In the genomic region with DNA sequence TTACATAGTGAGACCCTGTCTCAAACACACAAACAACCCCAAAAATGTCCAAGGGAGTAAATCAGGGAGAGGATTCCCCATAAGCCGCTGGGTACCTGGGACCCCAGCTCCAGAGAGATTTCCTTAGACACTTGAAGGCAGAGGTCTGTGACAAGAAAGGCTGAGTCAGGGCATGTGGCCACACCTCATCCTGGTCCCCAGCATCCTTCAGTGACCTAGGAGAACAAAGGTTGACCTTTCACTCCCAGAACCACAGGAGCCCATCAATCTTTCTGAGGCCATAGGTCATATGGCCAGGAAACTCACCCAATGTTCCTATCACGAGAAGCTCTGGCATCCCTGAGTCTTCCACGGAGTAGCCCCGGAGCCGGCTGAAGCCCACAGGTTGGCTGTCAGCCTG, we compare ENCODE assay signal across 15 mouse cellular contexts.
DNase-seq lines count a peak whose midpoint lies in the region; TF ChIP-seq lines count a peak whose summit lies in the region.
"Had no signal": no experiment of that assay in that cellular context is flagged by ENCODE, and none has a peak within 500 bp of the region (broad histone marks: within the 10 kb centered on the region; RNA-seq: fewer than 3 reads in every experiment).

No protein-coding gene starts in this region.

- peaks cover 6% of the 10 kb centered on the region for H3K9me3 ChIP-seq in E14TG2a.4 (ENCODE audit: low read length)
- H3K9me3 ChIP-seq in limb, embryonic 10.5 days (replicated peaks): no peaks in the 10 kb centered on the region
- H3K9me3 ChIP-seq: forebrain, embryonic 10.5 days; forebrain, embryonic 13.5 days; hindbrain, embryonic 12.5 days; hindbrain, embryonic 15.5 days had no signal

- peak overlapping the region; percentile 0; the same call in 1 of the 2 replicates for H3K27ac ChIP-seq in limb, embryonic 10.5 days
- no peak overlapping the region for H3K27ac ChIP-seq in kidney, adult 2 months (ENCODE audit: insufficient read depth, low read depth, low read length)
- H3K27ac ChIP-seq: forebrain, embryonic 13.5 days; hindbrain, embryonic 12.5 days; hindbrain, embryonic 15.5 days had no signal

- DNase-seq in ES-CJ7 (ENCODE audit: low read depth, low spot score): peak; percentile 70
- peak; percentile 72 for DNase-seq in ZHBTc4 (ENCODE audit: low read depth, low spot score)
- DNase-seq in limb, embryonic 10.5 days (ENCODE audit: low spot score): no peak
- no peak for DNase-seq in adrenal gland, postnatal 36 days
- DNase-seq in adrenal gland, postnatal 14 days: no peak
- DNase-seq in kidney, adult 2 months: no peak
- DNase-seq: cerebellum, adult 11 months; cerebellum, adult 9-11 months; gastrocnemius, postnatal 14 days; heart, adult 11 months had no signal

- peak overlapping the region; percentile 8 for H3K4me3 ChIP-seq in E14TG2a.4 (replicated peaks; ENCODE audit: low read length)
- H3K4me3 ChIP-seq in limb, embryonic 10.5 days: no peak overlapping the region
- H3K4me3 ChIP-seq in kidney, adult 2 months (ENCODE audit: insufficient read depth, low read depth, low read length): no peak overlapping the region
- H3K4me3 ChIP-seq: forebrain, embryonic 10.5 days; forebrain, embryonic 13.5 days; hindbrain, embryonic 12.5 days; hindbrain, embryonic 15.5 days had no signal

- TF ChIP-seq POLR2A in kidney, adult 2 months (IDR thresholded peaks at IDR 0.05; ENCODE audit: low read depth, low read length): no peak

- peaks cover 57% of the 10 kb centered on the region for H3K4me1 ChIP-seq in E14TG2a.4 (replicated peaks; ENCODE audit: low read depth, low read length)
- H3K4me1 ChIP-seq in limb, embryonic 10.5 days: peaks cover 81% of the 10 kb centered on the region
- no peaks in the 10 kb centered on the region for H3K4me1 ChIP-seq in kidney, adult 2 months (ENCODE audit: control insufficient read depth, insufficient read depth, low read length)

- WGBS in limb, embryonic 10.5 days: 24% methylated on average over 5 of the region's 5 CpGs
- WGBS in kidney, adult 2 months: 70% methylated on average over 5 of the region's 5 CpGs

- H3K36me3 ChIP-seq in E14TG2a.4 (ENCODE audit: insufficient read depth, low read length): no peaks in the 10 kb centered on the region
- H3K36me3 ChIP-seq in limb, embryonic 10.5 days: no peaks in the 10 kb centered on the region
- no peaks in the 10 kb centered on the region for H3K36me3 ChIP-seq in kidney, adult 2 months (ENCODE audit: control insufficient read depth, insufficient read depth, low read length)
- H3K36me3 ChIP-seq: forebrain, embryonic 10.5 days; hindbrain, embryonic 12.5 days; hindbrain, embryonic 15.5 days had no signal

- TF ChIP-seq CTCF in E14TG2a.4 (conservative IDR thresholded peaks at IDR 0.05; ENCODE audit: low read length): no peak
- no peak for TF ChIP-seq CTCF in kidney, adult 2 months (conservative IDR thresholded peaks at IDR 0.05; ENCODE audit: insufficient read depth, insufficient read length, low read depth, low read length)

- H3K27me3 ChIP-seq in E14TG2a.4 (ENCODE audit: insufficient read depth, low read length): peaks cover 26% of the 10 kb centered on the region
- H3K27me3 ChIP-seq in limb, embryonic 10.5 days (ENCODE audit: low read depth, poor library complexity, severe bottlenecking): peaks cover 39% of the 10 kb centered on the region
- H3K27me3 ChIP-seq in kidney, adult 2 months (replicated peaks; ENCODE audit: control insufficient read depth, insufficient read depth, low read length): no peaks in the 10 kb centered on the region

Comparison
In these comparisons a context has a peak if more than half of its experiments do, and no peak if none do; other contexts are left out.
1. DNase-seq: peak in ES-CJ7 (single experiment) and ZHBTc4 (single experiment); none in limb, embryonic 10.5 days (single experiment), adrenal gland, postnatal 36 days (0 of 2), adrenal gland, postnatal 14 days (single experiment) and kidney, adult 2 months (single experiment).